ENCODE assay signal across 16 mouse cellular contexts in the genomic region with DNA sequence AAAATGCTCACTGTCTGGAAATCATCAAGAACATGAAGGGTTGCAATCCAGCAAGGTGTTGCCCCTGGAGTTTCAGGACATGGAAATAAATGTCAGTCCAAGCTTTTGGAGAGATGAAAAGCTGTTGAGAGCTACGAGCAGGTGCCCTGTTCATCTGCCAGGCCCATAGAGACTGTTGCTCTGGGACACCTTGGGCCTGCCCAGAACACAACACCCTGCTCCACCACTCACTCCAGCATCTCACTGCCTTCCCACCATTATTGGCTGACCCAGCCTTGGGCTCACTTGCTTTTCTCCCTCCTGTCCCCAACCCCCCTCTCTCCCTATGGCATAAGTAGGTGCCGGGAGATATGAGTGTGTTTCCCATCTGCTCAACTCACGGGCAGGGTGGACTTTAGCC.
"Had no signal": no experiment of that assay in that cellular context is flagged by ENCODE, and none has a peak within 500 bp of the region (broad histone marks: within the 10 kb centered on the region; RNA-seq: fewer than 3 reads in every experiment).

No protein-coding gene starts in this region.

- H3K9ac ChIP-seq: limb, embryonic 12.5 days; liver, embryonic 13.5 days; liver, postnatal 0 days; lung, embryonic 15.5 days; stomach, embryonic 15.5 days had no signal

- H3K36me3 ChIP-seq: limb, embryonic 12.5 days; liver, embryonic 13.5 days; lung, embryonic 15.5 days; stomach, embryonic 15.5 days had no signal

- H3K27me3 ChIP-seq: limb, embryonic 12.5 days; liver, embryonic 13.5 days; lung, embryonic 15.5 days; megakaryocyte, embryonic 14.5 days; stomach, embryonic 15.5 days had no signal

- H3K9me3 ChIP-seq: limb, embryonic 12.5 days; liver, embryonic 13.5 days; lung, embryonic 15.5 days; stomach, embryonic 15.5 days had no signal

- H3K4me1 ChIP-seq: limb, embryonic 12.5 days; liver, embryonic 13.5 days; lung, embryonic 15.5 days; megakaryocyte, embryonic 14.5 days; stomach, embryonic 15.5 days had no signal

- DNase-seq: kidney, adult 11 months; kidney, adult 9 months; kidney, postnatal 36 days; liver; liver, embryonic 13.5 days; liver, postnatal 0 days; lung, postnatal 14 days; right cerebral cortex, postnatal 14 days; thymus, postnatal 14 days had no signal

- H3K4me3 ChIP-seq: layer of hippocampus, adult 2 months; limb, embryonic 12.5 days; liver, embryonic 13.5 days; lung, embryonic 15.5 days; megakaryocyte, embryonic 14.5 days; stomach, embryonic 15.5 days had no signal

- H3K27ac ChIP-seq: kidney, postnatal 0 days; layer of hippocampus, adult 2 months; limb, embryonic 12.5 days; liver, embryonic 13.5 days; lung, embryonic 15.5 days; macrophage; stomach, embryonic 15.5 days had no signal

- H3K4me2 ChIP-seq: limb, embryonic 12.5 days; liver, embryonic 13.5 days; lung, embryonic 15.5 days; stomach, embryonic 15.5 days had no signal

- ATAC-seq: liver, postnatal 0 days had no signal
